Mouse (Mus musculus): Measurements from ENCODE around the gene Gck. TPM values are rescaled to one million over a fixed set of nuclear protein-coding genes. Genes with fewer than 3 reads are reported as not detected.
A peak's percentile ranks its signal among the peaks of the same experiment; 100 is the strongest.

The Gck gene
- polyA plus RNA-seq, 1 experiment: 0.33 TPM

GRCm38 (mm10) chr11:5913256-5913655, 36.6 kb downstream of the Gck start:
- Histone ChIP-seq H3K27me3 (ENCODE audit: control insufficient read depth, insufficient read depth, low read length) (no peaks in the 10 kb centered on the region), H3K36me3 (ENCODE audit: control insufficient read depth, insufficient read depth, low read length) (no peaks in the 10 kb centered on the region), H3K27ac (ENCODE audit: insufficient read depth, low read depth, low read length) (no peak overlapping the region), H3K4me3 (ENCODE audit: low read depth, low read length) (no peak overlapping the region), H3K4me1 (ENCODE audit: control insufficient read depth, insufficient read depth, insufficient read length, low read length) (no peaks in the 10 kb centered on the region)
- WGBS: 58% methylated on average over 8 of the region's 8 CpGs
- TF ChIP-seq POLR2A (IDR thresholded peaks at IDR 0.05; ENCODE audit: low read depth, low read length) (no peak), CTCF (IDR thresholded peaks at IDR 0.05; ENCODE audit: extremely low read depth, insufficient read length, insufficient replicate concordance, low read depth, low read length) (no peak)

- H3K27ac ChIP-seq (ENCODE audit: insufficient read depth, low read depth, low read length): no peak overlapping the region
- 34% methylated on average over 5 of the region's 5 CpGs for WGBS
- TF ChIP-seq CTCF (IDR thresholded peaks at IDR 0.05; ENCODE audit: extremely low read depth, insufficient read length, insufficient replicate concordance, low read depth, low read length) (peak; percentile 72; the same call in 1 of the 2 replicates), POLR2A (IDR thresholded peaks at IDR 0.05; ENCODE audit: low read depth, low read length) (no peak)
These were observed 37.2 kb downstream of the Gck start for GRCm38 (mm10) chr11:5912635-5913034.

GRCm38 (mm10) chr11:5908642-5909041, 41.2 kb downstream of the Gck start:
- no peak overlapping the region for H3K4me3 ChIP-seq (ENCODE audit: low read depth, low read length)
- no peaks in the 10 kb centered on the region for H3K4me1 ChIP-seq (ENCODE audit: control insufficient read depth, insufficient read depth, insufficient read length, low read length)
- TF ChIP-seq CTCF (IDR thresholded peaks at IDR 0.05; ENCODE audit: extremely low read depth, insufficient read length, insufficient replicate concordance, low read depth, low read length) (no peak), POLR2A (IDR thresholded peaks at IDR 0.05; ENCODE audit: low read depth, low read length) (no peak)
- no peaks in the 10 kb centered on the region for H3K36me3 ChIP-seq (ENCODE audit: control insufficient read depth, insufficient read depth, low read length)
- 39% methylated on average over 4 of the region's 4 CpGs for WGBS
- no peak overlapping the region for H3K27ac ChIP-seq (ENCODE audit: insufficient read depth, low read depth, low read length)
- no peaks in the 10 kb centered on the region for H3K27me3 ChIP-seq (ENCODE audit: control insufficient read depth, insufficient read depth, low read length)

More at GRCm38 (mm10) chr11:5912635-5913034, 37.2 kb downstream of the Gck start:
- Histone ChIP-seq H3K36me3 (ENCODE audit: control insufficient read depth, insufficient read depth, low read length) (no peaks in the 10 kb centered on the region), H3K4me1 (ENCODE audit: control insufficient read depth, insufficient read depth, insufficient read length, low read length) (no peaks in the 10 kb centered on the region), H3K27me3 (ENCODE audit: control insufficient read depth, insufficient read depth, low read length) (no peaks in the 10 kb centered on the region), H3K4me3 (ENCODE audit: low read depth, low read length) (no peak overlapping the region)

GRCm38 (mm10) chr11:5907096-5907495, 42.8 kb downstream of the Gck start:
- Histone ChIP-seq H3K4me1 (ENCODE audit: control insufficient read depth, insufficient read depth, insufficient read length, low read length) (peaks cover 2% of the 10 kb centered on the region), H3K4me3 (ENCODE audit: low read depth, low read length) (no peak overlapping the region), H3K36me3 (ENCODE audit: control insufficient read depth, insufficient read depth, low read length) (no peaks in the 10 kb centered on the region), H3K27me3 (ENCODE audit: control insufficient read depth, insufficient read depth, low read length) (no peaks in the 10 kb centered on the region), H3K27ac (ENCODE audit: insufficient read depth, low read depth, low read length) (no peak overlapping the region)
- 74% methylated on average over 5 of the region's 5 CpGs for WGBS
- TF ChIP-seq POLR2A (IDR thresholded peaks at IDR 0.05; ENCODE audit: low read depth, low read length): no peak

GRCm38 (mm10) chr11:5905778-5906518, 43.9 kb downstream of the Gck start:
- Histone ChIP-seq H3K27me3 (ENCODE audit: control insufficient read depth, insufficient read depth, low read length) (no peaks in the 10 kb centered on the region), H3K4me3 (ENCODE audit: low read depth, low read length) (no peak overlapping the region), H3K27ac (ENCODE audit: insufficient read depth, low read depth, low read length) (no peak overlapping the region), H3K4me1 (ENCODE audit: control insufficient read depth, insufficient read depth, insufficient read length, low read length) (peaks cover 8% of the 10 kb centered on the region), H3K36me3 (ENCODE audit: control insufficient read depth, insufficient read depth, low read length) (no peaks in the 10 kb centered on the region)
- TF ChIP-seq POLR2A (IDR thresholded peaks at IDR 0.05; ENCODE audit: low read depth, low read length) (no peak), CTCF (IDR thresholded peaks at IDR 0.05; ENCODE audit: extremely low read depth, insufficient read length, insufficient replicate concordance, low read depth, low read length) (no peak)
- 86% methylated on average over 10 of the region's 10 CpGs for WGBS

- Histone ChIP-seq H3K27ac (ENCODE audit: insufficient read depth, low read depth, low read length) (no peak overlapping the region), H3K4me1 (ENCODE audit: control insufficient read depth, insufficient read depth, insufficient read length, low read length) (peaks cover 8% of the 10 kb centered on the region), H3K36me3 (ENCODE audit: control insufficient read depth, insufficient read depth, low read length) (no peaks in the 10 kb centered on the region), H3K4me3 (ENCODE audit: low read depth, low read length) (no peak overlapping the region), H3K27me3 (ENCODE audit: control insufficient read depth, insufficient read depth, low read length) (no peaks in the 10 kb centered on the region)
- TF ChIP-seq CTCF (IDR thresholded peaks at IDR 0.05; ENCODE audit: extremely low read depth, insufficient read length, insufficient replicate concordance, low read depth, low read length): no peak
- no peak for TF ChIP-seq POLR2A (IDR thresholded peaks at IDR 0.05; ENCODE audit: low read depth, low read length)
- 86% methylated on average over 6 of the region's 6 CpGs for WGBS
These were observed 45.0 kb downstream of the Gck start for GRCm38 (mm10) chr11:5904871-5905270.

GRCm38 (mm10) chr11:5904357-5904756, 45.5 kb downstream of the Gck start:
- no peak for TF ChIP-seq CTCF (IDR thresholded peaks at IDR 0.05; ENCODE audit: extremely low read depth, insufficient read length, insufficient replicate concordance, low read depth, low read length)
- TF ChIP-seq POLR2A (IDR thresholded peaks at IDR 0.05; ENCODE audit: low read depth, low read length): no peak
- H3K27ac ChIP-seq (ENCODE audit: insufficient read depth, low read depth, low read length): no peak overlapping the region
- no peaks in the 10 kb centered on the region for H3K27me3 ChIP-seq (ENCODE audit: control insufficient read depth, insufficient read depth, low read length)
- peaks cover 8% of the 10 kb centered on the region for H3K4me1 ChIP-seq (ENCODE audit: control insufficient read depth, insufficient read depth, insufficient read length, low read length)
- H3K4me3 ChIP-seq (ENCODE audit: low read depth, low read length): no peak overlapping the region
- H3K36me3 ChIP-seq (ENCODE audit: control insufficient read depth, insufficient read depth, low read length): no peaks in the 10 kb centered on the region
- WGBS: 87% methylated on average over 19 of the region's 19 CpGs

Measured in small intestine, adult 2 months (tissue).